Mouse (Mus musculus) CD4-positive helper T cell, adult 2 months (primary cell): ENCODE results near the gene Prtg.

ENCODE experiments used
- DNase-seq: peaks from one replicate; pipeline ENCODE4 v3.0.0-alpha.2; 2012; ENCODE audit warnings: low read depth, missing footprints, low spot score

Gene Prtg

DNA sequence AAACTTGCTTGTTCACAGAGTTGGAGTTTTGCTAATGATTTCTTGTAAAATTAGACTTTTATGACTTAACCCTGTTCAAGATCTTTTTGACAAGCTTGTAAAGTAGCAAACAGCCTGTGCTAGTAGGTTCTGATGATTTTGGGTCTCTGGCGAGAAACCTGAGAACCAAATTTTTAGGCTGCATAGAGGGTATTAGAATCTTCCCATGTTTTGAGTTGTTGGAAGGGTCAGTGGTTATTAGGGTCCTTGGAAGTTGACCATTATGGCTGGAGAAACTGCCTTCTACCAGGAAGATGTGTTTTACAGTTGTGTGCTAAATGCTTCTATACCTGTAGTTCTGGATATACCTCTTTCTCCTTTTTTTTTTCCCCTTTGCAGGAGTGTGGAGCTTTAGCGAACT is 2.4 kb downstream of the Prtg start:
- no peak for DNase-seq

- no peak for DNase-seq
Measured at GRCm38 (mm10) chr9:72810607-72811006, 3.9 kb downstream of the Prtg start.

DNA sequence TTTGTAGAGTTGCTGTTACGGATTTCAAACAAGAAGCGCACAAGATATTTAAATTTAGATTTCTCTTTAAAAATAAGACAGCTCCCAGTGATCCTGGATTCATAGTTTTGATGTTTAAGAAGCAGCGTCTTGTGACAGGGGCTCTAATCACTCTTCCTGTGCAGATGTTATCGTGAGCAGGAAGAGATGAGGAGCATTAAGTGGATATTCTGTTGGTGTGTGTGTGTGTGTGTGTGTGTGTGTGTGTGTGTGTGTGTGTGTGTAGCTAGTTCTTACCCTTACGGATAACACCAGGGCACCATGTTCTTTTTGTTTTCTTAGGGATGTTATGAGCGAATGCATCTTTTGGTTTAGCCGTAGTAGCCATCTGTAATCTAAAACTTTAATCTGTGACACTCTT is 5.4 kb downstream of the Prtg start:
- DNase-seq = no peak

GRCm38 (mm10) chr9:72812594-72813570 is 6.2 kb downstream of the Prtg start:
- no peak for DNase-seq

GRCm38 (mm10) chr9:72825511-72825910 is 18.8 kb downstream of the Prtg start:
- DNase-seq = no peak

GRCm38 (mm10) chr9:72825976-72826375 is 19.3 kb downstream of the Prtg start:
- DNase-seq = no peak

DNA sequence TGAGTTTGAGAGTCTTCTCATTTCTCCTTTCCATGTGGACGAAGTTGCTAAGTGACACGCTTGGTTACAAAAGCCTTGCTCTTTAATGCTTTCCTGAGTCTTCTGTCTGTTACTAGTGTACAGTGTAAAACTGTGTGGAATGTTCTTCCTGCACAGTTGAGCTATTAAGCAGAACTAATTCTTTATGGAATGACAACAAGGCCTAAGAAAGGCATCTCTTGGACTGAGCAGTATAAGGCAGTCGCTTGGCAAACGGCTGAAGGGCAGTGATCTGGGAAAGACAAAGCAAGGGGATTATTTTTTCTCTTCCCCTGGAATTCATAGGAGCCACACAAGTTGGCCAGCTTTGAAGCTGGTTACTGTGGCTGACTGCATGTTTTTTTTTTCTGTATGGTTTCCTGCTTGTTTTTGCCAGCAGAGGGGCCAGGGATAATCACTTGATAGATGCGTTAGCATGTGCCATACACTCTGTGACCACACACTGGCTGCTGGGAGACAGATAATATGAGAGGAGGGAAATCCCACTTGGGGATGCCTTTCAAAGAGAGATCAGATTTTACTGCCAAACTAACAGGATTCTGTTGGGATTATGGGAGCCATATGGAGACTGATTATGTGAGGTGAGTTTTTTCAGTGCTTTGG is 22.1 kb downstream of the Prtg start:
- DNase-seq = no peak

- no peak for DNase-seq
Measured at GRCm38 (mm10) chr9:72833992-72834696, 27.5 kb downstream of the Prtg start.

- DNase-seq = no peak
Measured at GRCm38 (mm10) chr9:72835007-72835406, 28.3 kb downstream of the Prtg start.

- DNase-seq = no peak
Measured at GRCm38 (mm10) chr9:72836708-72837495, 30.2 kb downstream of the Prtg start.

- DNase-seq = no peak
Measured at GRCm38 (mm10) chr9:72837598-72838160, 31.0 kb downstream of the Prtg start.

DNA sequence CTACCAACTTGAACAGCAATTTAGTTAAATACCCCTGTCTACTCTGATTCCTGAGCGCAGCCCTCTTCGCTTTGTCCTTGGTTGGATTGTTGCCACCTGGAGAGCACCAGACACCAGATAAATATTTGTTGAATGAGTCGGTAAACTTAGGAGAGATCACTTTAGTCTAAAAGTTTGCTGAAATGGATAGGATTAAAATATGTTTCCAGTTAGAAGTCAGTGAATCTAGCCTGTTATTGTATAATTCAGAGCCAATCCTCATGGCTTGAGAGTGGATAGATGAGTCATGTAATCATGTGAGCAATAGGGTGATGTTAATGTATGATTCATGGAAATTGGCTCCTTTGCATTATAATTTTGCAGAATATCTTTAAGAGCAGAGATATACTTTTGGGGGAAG is 31.6 kb downstream of the Prtg start:
- no peak for DNase-seq

DNA sequence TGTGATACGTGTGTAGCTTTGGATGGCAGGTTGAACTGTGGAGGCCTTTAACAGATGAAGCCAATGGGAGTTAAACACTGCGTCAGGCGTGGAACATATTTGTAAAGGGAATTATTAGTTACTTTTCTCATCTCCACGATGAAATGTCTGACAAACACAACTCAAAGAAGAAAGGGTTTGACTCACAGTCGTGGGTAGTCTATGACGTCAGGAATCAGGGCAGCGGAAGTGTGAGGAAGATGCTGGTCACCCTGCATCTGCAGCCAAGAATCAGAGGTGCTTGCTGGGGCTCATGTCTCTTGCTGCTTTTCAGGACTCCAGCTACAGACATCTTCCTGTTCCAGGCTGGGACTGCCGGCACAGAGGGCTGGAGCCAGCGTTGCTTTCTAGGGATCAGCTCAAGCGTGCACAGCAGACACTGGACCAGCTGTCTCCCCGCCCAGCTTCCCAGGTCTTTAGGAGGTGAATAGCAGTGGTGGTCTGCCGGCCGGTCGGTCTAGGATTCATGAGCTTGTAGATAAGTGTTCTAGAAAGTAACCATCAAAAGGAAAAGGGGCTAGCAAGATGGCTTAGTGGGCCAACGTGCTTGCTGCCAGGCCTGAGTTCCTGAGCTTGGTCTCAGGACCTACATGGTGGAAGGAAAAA is 32.8 kb downstream of the Prtg start:
- DNase-seq = no peak

- DNase-seq = no peak
Measured at GRCm38 (mm10) chr9:72844496-72844895, 37.8 kb downstream of the Prtg start.

DNA sequence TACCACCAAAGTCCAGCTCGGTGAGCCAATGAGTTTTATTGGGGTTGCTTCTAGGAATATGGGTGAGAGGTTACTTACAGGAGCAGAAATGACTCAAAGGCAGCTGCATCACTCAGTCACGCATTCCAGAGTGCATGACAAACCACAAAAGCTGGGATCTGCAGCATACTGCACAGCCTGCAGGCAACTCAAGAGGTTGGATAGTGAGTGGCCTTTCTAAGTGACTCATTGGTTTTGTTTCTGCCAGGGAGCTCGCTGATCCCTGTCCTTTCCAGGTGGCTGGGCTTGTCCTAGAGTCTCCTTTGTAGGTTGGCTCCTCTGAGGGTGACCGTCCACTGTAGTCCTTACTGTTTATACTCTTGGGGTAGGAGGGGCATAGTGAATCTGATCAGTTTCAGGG is 39.5 kb downstream of the Prtg start:
- DNase-seq = no peak

DNA sequence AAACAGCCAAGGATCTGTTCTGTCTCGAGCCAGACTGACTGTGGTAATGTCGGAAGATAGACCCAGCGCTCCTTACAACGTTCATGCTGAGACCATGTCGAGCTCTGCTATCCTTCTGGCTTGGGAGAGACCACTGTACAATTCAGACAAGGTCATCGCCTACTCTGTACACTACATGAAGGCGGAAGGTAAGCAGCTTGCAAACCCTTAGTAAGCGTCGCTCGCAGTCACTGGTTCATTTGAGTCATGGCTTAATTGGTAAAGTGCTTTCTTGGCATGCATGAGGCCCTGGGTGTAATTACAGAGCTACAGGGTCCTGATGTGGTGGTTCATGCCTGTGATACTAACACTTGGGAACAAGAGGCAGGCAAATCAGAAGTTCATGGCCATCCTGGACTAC is 44.9 kb downstream of the Prtg start:
- DNase-seq = no peak

GRCm38 (mm10) chr9:72851979-72852378 is 45.3 kb downstream of the Prtg start:
- DNase-seq = no peak

DNA sequence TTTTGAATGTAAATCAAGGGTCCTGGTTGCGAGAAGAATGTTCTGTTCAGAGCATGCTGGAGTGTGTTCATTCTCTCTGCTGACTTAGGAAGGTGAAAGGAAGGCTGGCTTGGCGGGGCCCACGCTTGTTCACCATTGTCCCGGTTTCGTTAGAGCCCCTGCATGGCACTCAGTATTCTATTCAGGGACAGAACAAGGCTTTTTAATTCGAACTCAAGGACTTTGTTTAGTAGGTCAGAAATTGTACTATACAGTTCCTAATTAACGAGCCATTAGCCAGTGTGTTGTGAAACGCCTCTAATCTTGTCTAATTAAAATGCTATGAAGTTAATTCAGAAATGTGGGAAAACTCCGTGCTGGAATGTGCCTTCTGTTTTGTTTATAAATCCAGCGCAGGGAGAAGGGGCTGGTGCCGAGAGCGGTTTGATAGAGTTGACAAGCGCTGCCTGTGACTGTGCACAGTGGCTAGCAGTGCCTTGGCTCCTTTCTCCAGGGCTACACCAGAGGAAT is 47.1 kb downstream of the Prtg start:
- DNase-seq = no peak

GRCm38 (mm10) chr9:72856721-72857120 is 50.0 kb downstream of the Prtg start:
- no peak for DNase-seq

DNA sequence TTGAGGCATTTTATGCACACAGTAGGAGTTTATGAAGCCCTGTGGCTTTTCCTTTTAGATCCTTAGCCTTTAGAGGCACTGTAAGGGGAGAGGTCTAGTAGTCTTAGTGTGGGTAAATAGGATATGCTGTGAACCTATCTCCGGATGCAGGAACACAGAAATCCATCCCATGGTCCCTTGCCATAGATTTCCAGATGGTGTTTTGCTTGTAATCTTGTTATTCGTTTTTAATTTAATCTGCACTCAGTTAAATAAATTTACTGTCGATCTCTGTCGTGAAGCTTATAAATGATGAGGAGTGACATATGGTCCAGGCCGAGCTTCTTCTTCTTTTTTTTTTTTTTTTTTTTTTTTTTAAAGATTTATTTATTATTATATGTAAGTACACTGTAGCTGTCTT is 54.1 kb downstream of the Prtg start:
- DNase-seq = no peak
